Mouse (Mus musculus) left cerebral cortex, adult 18-20 months (tissue): ENCODE measurements around the gene S1pr2. TPM values are rescaled to one million over a fixed set of nuclear protein-coding genes. Genes with fewer than 3 reads are reported as not detected.

Experiments used
- microRNA-seq, 2 experiments: library from miRNA; unstranded; fragments of <30 nt; microRNA quantifications; one replicate each; pipeline ENCODE4 v1.2.0; 2021
- total RNA-seq, 2 experiments: library from RNA; stranded (reverse); gene quantifications; 2 replicates each; pipeline ENCODE4 v1.2.3; 2021

S1pr2 gene
- total RNA-seq, 2 experiments from 2014 or later, result 2.9 to 3.4 TPM

Small RNA genes within 50 kb of the gene (microRNA-seq; reads per million reads assigned to microRNA genes)
- 0 reads per million in 2 experiments for gene Mir7081

Other genes starting within 250 kb of the S1pr2 start
- 100 to 1,000 TPM; 127 to 142 TPM for gene Olfm2, start 230.4 kb downstream of the S1pr2 start, total RNA-seq
- gene Col5a3, start 161.7 kb downstream of the S1pr2 start, total RNA-seq, result 1 to 10 TPM; 1.7 to 1.8 TPM
- gene Rdh8, start 158.3 kb downstream of the S1pr2 start, total RNA-seq, result not detected
- gene A230050P20Rik, start 108.1 kb downstream of the S1pr2 start, total RNA-seq, result 10 to 100 TPM; 68.5 to 85.5 TPM
- gene Angptl6, start 97.1 kb downstream of the S1pr2 start, total RNA-seq, result 10 to 100 TPM in 1 of 2 experiments, 1 to 10 TPM in 1; 9.7 to 11.7 TPM
- 10 to 100 TPM; 20.7 to 23.3 TPM for gene Ppan, start 88.6 kb downstream of the S1pr2 start, total RNA-seq
- gene Eif3g, start 78.2 kb downstream of the S1pr2 start, total RNA-seq, result 100 to 1,000 TPM; 133 to 134 TPM
- gene Dnmt1, start 16.9 kb downstream of the S1pr2 start, total RNA-seq, result 10 to 100 TPM; 40.2 to 41.0 TPM
- 10 to 100 TPM; 57.3 to 62.1 TPM for gene Mrpl4, start 26.0 kb upstream of the S1pr2 start, total RNA-seq
- gene Icam1, start 39.2 kb upstream of the S1pr2 start, total RNA-seq, result 1 to 10 TPM; 2.3 to 2.9 TPM
- gene Icam4, start 52.6 kb upstream of the S1pr2 start, total RNA-seq, result 1 to 10 TPM in 1 of 2 experiments, under 1 TPM in 1; 0.98 to 1.7 TPM
- gene Icam5, start 55.3 kb upstream of the S1pr2 start, total RNA-seq, result 100 to 1,000 TPM; 203 to 239 TPM
- gene Zglp1, start 90.3 kb upstream of the S1pr2 start, total RNA-seq, result not detected
- 1 to 10 TPM; 2.2 to 2.9 TPM for gene Gm49373, start 96.3 kb upstream of the S1pr2 start, total RNA-seq
- gene Fdx1l, start 96.8 kb upstream of the S1pr2 start, total RNA-seq, result 10 to 100 TPM; 61.3 to 65.4 TPM
- 1 to 10 TPM; 1.6 to 1.8 TPM for gene Gm38431, start 115.2 kb upstream of the S1pr2 start, total RNA-seq
- 10 to 100 TPM; 25.3 to 28.0 TPM for gene Raver1, start 115.2 kb upstream of the S1pr2 start, total RNA-seq
- 10 to 100 TPM; 12.6 to 12.7 TPM for gene Tyk2, start 154.5 kb upstream of the S1pr2 start, total RNA-seq
- 100 to 1,000 TPM; 153 to 154 TPM for gene Cdc37, start 173.2 kb upstream of the S1pr2 start, total RNA-seq
- gene Pde4a, start 188.9 kb upstream of the S1pr2 start, total RNA-seq, result 10 to 100 TPM; 84.8 to 98.3 TPM